ENCODE assay signal across 11 mouse cellular contexts in genomic region chr1:133311240-133311639, GRCm38 (mm10). TPM values are rescaled to one million over a fixed set of nuclear protein-coding genes. Genes with fewer than 3 reads are reported as not detected.
DNase-seq lines count a peak whose midpoint lies in the region; ATAC-seq and TF ChIP-seq lines count a peak whose summit lies in the region.
"Had no signal": no experiment of that assay in that cellular context is flagged by ENCODE, and none has a peak within 500 bp of the region (broad histone marks: within the 10 kb centered on the region; RNA-seq: fewer than 3 reads in every experiment).

No protein-coding gene starts in this region.

- no peaks in the 10 kb centered on the region for H3K9me3 ChIP-seq in midbrain, embryonic 14.5 days (ENCODE audit: control insufficient read depth, low read length)
- no peaks in the 10 kb centered on the region for H3K9me3 ChIP-seq in midbrain, embryonic 10.5 days (replicated peaks)

- no peak for ATAC-seq in midbrain, embryonic 14.5 days (ENCODE audit: low FRiP score, low TSS enrichment)

- H3K4me2 ChIP-seq in midbrain, embryonic 14.5 days (ENCODE audit: low read length), result no peak overlapping the region

- no peak overlapping the region for H3K27ac ChIP-seq in kidney, adult 2 months (ENCODE audit: insufficient read depth, low read depth, low read length)
- H3K27ac ChIP-seq in midbrain, embryonic 14.5 days (replicated peaks; ENCODE audit: low read depth, low read length), result 0 out of 2 replicates have a peak overlapping the region, but pooled peaks have one; percentile 41
- H3K27ac ChIP-seq in midbrain, embryonic 10.5 days (replicated peaks), result no peak overlapping the region
- H3K27ac ChIP-seq: macrophage had no signal

- H3K9ac ChIP-seq in midbrain, embryonic 14.5 days (replicated peaks; ENCODE audit: low read length), result no peak overlapping the region

- H3K36me3 ChIP-seq in kidney, adult 2 months (ENCODE audit: control insufficient read depth, insufficient read depth, low read length), result no peaks in the 10 kb centered on the region
- no peaks in the 10 kb centered on the region for H3K36me3 ChIP-seq in midbrain, embryonic 14.5 days (ENCODE audit: control insufficient read depth, insufficient read depth, low read length)
- no peaks in the 10 kb centered on the region for H3K36me3 ChIP-seq in midbrain, embryonic 10.5 days
- H3K36me3 ChIP-seq in splenic B cell, adult 2 months (ENCODE audit: control insufficient read depth, insufficient read depth, low read length, poor library complexity, severe bottlenecking), result no peaks in the 10 kb centered on the region

- H3K4me3 ChIP-seq in kidney, adult 2 months (ENCODE audit: insufficient read depth, low read depth, low read length), result no peak overlapping the region
- H3K4me3 ChIP-seq in midbrain, embryonic 14.5 days (replicated peaks; ENCODE audit: low read depth, low read length), result no peak overlapping the region
- no peak overlapping the region for H3K4me3 ChIP-seq in midbrain, embryonic 10.5 days

- no peak for DNase-seq in kidney, adult 2 months
- DNase-seq in kidney, postnatal 4 days, result no peak
- DNase-seq in midbrain, embryonic 14.5 days, result peak; percentile 20
- no peak for DNase-seq in midbrain, embryonic 10.5 days (ENCODE audit: low spot score)
- DNase-seq in MN1 (ENCODE audit: low spot score), result peak; percentile 51
- DNase-seq in splenic B cell, adult 2 months (ENCODE audit: low read depth, low spot score), result peak; percentile 17
- DNase-seq in cerebellum, adult 9-10 months, result no peak
- DNase-seq: heart, postnatal 4 days had no signal

- no peak for TF ChIP-seq POLR2A in kidney, adult 2 months (IDR thresholded peaks at IDR 0.05; ENCODE audit: low read depth, low read length)

- WGBS in kidney, adult 2 months, result 69% methylated on average over 4 of the region's 4 CpGs
- WGBS in midbrain, embryonic 14.5 days, result 53% methylated on average over 4 of the region's 4 CpGs
- 65% methylated on average over 4 of the region's 4 CpGs for WGBS in midbrain, embryonic 10.5 days

- no peaks in the 10 kb centered on the region for H3K27me3 ChIP-seq in kidney, adult 2 months (replicated peaks; ENCODE audit: control insufficient read depth, insufficient read depth, low read length)
- H3K27me3 ChIP-seq in midbrain, embryonic 14.5 days (ENCODE audit: control insufficient read depth, insufficient read depth, low read length), result no peaks in the 10 kb centered on the region
- H3K27me3 ChIP-seq in midbrain, embryonic 10.5 days (ENCODE audit: low read depth, poor library complexity, severe bottlenecking), result peaks cover 4% of the 10 kb centered on the region; the same call in 1 of the 2 replicates
- H3K27me3 ChIP-seq in splenic B cell, adult 2 months (ENCODE audit: control insufficient read depth, insufficient read depth, low read length, poor library complexity, severe bottlenecking), result no peaks in the 10 kb centered on the region

- peak; percentile 46 for TF ChIP-seq CTCF in kidney, adult 2 months (conservative IDR thresholded peaks at IDR 0.05; ENCODE audit: insufficient read depth, insufficient read length, low read depth, low read length)

- H3K4me1 ChIP-seq in kidney, adult 2 months (ENCODE audit: control insufficient read depth, insufficient read depth, low read length), result peaks cover 19% of the 10 kb centered on the region; the same call in 1 of the 2 replicates
- H3K4me1 ChIP-seq in midbrain, embryonic 14.5 days (ENCODE audit: control insufficient read depth, insufficient read depth, low read length), result peaks cover 13% of the 10 kb centered on the region; the same call in 1 of the 2 replicates
- peaks cover 17% of the 10 kb centered on the region for H3K4me1 ChIP-seq in midbrain, embryonic 10.5 days

RNA-seq across cellular contexts. Expression of gene Golt1a, which starts 1.6 kb away (rescaled TPM):
- 18.1 and 18.9 TPM in 2 replicates for polyA plus RNA-seq in kidney, adult 2 months (2012; rRNA removed)
- polyA plus RNA-seq in midbrain, embryonic 14.5 days (2014; fragmentation: Nextera tagmentation; extraction: Ambion mirVana), result not detected in 2 replicates
- not detected in 2 replicates for polyA plus RNA-seq in midbrain, embryonic 10.5 days (2016; fragmentation: Nextera tagmentation; extraction: Ambion mirVana)
- polyA plus RNA-seq: macrophage; neural tube, embryonic 14.5 days had no signal

RNA-seq across cellular contexts. Expression of gene Kiss1, which starts 10.4 kb away (rescaled TPM):
- polyA plus RNA-seq in kidney, adult 2 months (2012; rRNA removed), result not detected in 2 replicates
- not detected in 2 replicates for polyA plus RNA-seq in midbrain, embryonic 14.5 days (2014; fragmentation: Nextera tagmentation; extraction: Ambion mirVana)
- polyA plus RNA-seq in midbrain, embryonic 10.5 days (2016; fragmentation: Nextera tagmentation; extraction: Ambion mirVana), result not detected in 2 replicates
- polyA plus RNA-seq: kidney, embryonic 16.5 days; macrophage; neural tube, embryonic 14.5 days had no signal

RNA-seq across cellular contexts. Expression of gene Ren1, which starts 39.1 kb away (rescaled TPM):
- 187 and 262 TPM in 2 replicates for polyA plus RNA-seq in kidney, adult 2 months (2012; rRNA removed)
- not detected in 2 replicates for polyA plus RNA-seq in midbrain, embryonic 14.5 days (2014; fragmentation: Nextera tagmentation; extraction: Ambion mirVana)
- polyA plus RNA-seq in midbrain, embryonic 10.5 days (2016; fragmentation: Nextera tagmentation; extraction: Ambion mirVana), result not detected in 2 replicates
- polyA plus RNA-seq: macrophage had no signal

RNA-seq across cellular contexts. Expression of gene Etnk2, which starts 52.1 kb away (rescaled TPM):
- polyA plus RNA-seq in kidney, adult 2 months (2012; rRNA removed), result 5.4 and 5.6 TPM in 2 replicates
- 11.2 and 15.6 TPM in 2 replicates for polyA plus RNA-seq in midbrain, embryonic 14.5 days (2014; fragmentation: Nextera tagmentation; extraction: Ambion mirVana)
- 3.4 and 3.9 TPM in 2 replicates for polyA plus RNA-seq in midbrain, embryonic 10.5 days (2016; fragmentation: Nextera tagmentation; extraction: Ambion mirVana)
- polyA plus RNA-seq: macrophage had no signal

Comparison
In these comparisons a context has a peak if more than half of its experiments do, and no peak if none do; other contexts are left out.
1. DNase-seq: peak in midbrain, embryonic 14.5 days (single experiment), MN1 (single experiment) and splenic B cell, adult 2 months (single experiment); none in kidney, adult 2 months (single experiment), kidney, postnatal 4 days (0 of 2), midbrain, embryonic 10.5 days (single experiment) and cerebellum, adult 9-10 months (single experiment).
2. RNA of gene Golt1a, which starts 1.6 kb away (polyA plus RNA-seq): 18.1 to 18.9 TPM in kidney, adult 2 months; not detected in midbrain, embryonic 14.5 days and not detected in midbrain, embryonic 10.5 days; every median in the first group is over 10 times any median in the second.
3. RNA of gene Ren1, which starts 39.1 kb away (polyA plus RNA-seq): 187 to 262 TPM in kidney, adult 2 months; not detected in midbrain, embryonic 10.5 days and not detected in midbrain, embryonic 14.5 days; every median in the first group is over 100 times any median in the second.